Mouse (Mus musculus) lung, adult 2 months (tissue): ENCODE data around the gene Slc35f1.

Source experiments
- CTCF ChIP-seq: fragments of 200-500 bp; IDR thresholded peaks from 2 replicates; pipeline ENCODE4 v1.5.1; 2011; ENCODE audit warnings: mild to moderate bottlenecking, low read length, control low read depth; ENCODE audit not compliant: insufficient read depth
- POLR2A ChIP-seq: fragments of 200-500 bp; IDR thresholded peaks from 2 replicates; pipeline ENCODE4 v1.6.1; 2011; ENCODE audit warnings: low read depth, mild to moderate bottlenecking, control low read depth, low read length, borderline replicate concordance; ENCODE audit errors: extremely low read depth

- TF ChIP-seq POLR2A: no peak
- no peak for TF ChIP-seq CTCF
Measured at GRCm38 (mm10) chr10:53028454-53028853, 338.1 kb downstream of the Slc35f1 start.
